Mouse (Mus musculus) MEL (cell line): ENCODE measurements around the gene Abhd2. TPM values are rescaled to one million over a fixed set of nuclear protein-coding genes. Genes with fewer than 3 reads are reported as not detected.

Experiments
- DNase-seq: peaks from one replicate; pipeline ENCODE4 v3.0.0; 2011; ENCODE audit warnings: low read depth, low spot score
- H3K27ac ChIP-seq: 2 replicates; pipeline ENCODE4 v1.5.1; 2012; ENCODE audit warnings: low read depth, mild to moderate bottlenecking, control low read depth, low read length, moderate library complexity; ENCODE audit not compliant: control insufficient read depth
- H3K27me3 ChIP-seq, 2 experiments: fragments of 150-350 bp in 1 of 2; sonication (generic) in 1 of 2; 2 replicates each; pipeline ENCODE4 v1.6.1; 2012; ENCODE audit warnings: low read length in 2 of 2, mild to moderate bottlenecking in 2 of 2, improper control_type of control experiment in 1 of 2, moderate library complexity in 1 of 2; ENCODE audit not compliant: insufficient read depth in 2 of 2, control insufficient read depth in 1 of 2
- H3K36me3 ChIP-seq, 2 experiments: 2 replicates each; pipeline ENCODE4 v1.6.1; 2012 to 2014; ENCODE audit warnings: low read length in 2 of 2, improper control_type of control experiment in 1 of 2, inconsistent platforms in 1 of 2, mild to moderate bottlenecking in 1 of 2; ENCODE audit not compliant: insufficient read depth in 2 of 2, control insufficient read depth in 1 of 2
- H3K4me1 ChIP-seq, 2 experiments: fragments of 150-350 bp in 1 of 2; sonication (generic) in 1 of 2; 2 replicates each; pipeline ENCODE4 v1.6.1; 2012; ENCODE audit warnings: low read length in 2 of 2, improper control_type of control experiment in 1 of 2, mild to moderate bottlenecking in 1 of 2; ENCODE audit not compliant: insufficient read depth in 2 of 2, control insufficient read depth in 1 of 2
- H3K4me3 ChIP-seq, 2 experiments: fragments of 150-350 bp in 1 of 2; sonication (generic) in 1 of 2; 2 replicates each; pipeline ENCODE4 v1.5.1; 2012; ENCODE audit warnings: low read depth in 2 of 2, low read length in 2 of 2, mild to moderate bottlenecking in 2 of 2, moderate library complexity in 2 of 2, control low read depth in 1 of 2, improper control_type of control experiment in 1 of 2; ENCODE audit not compliant: control insufficient read depth in 1 of 2, insufficient read depth in 1 of 2
- H3K79me2 ChIP-seq: 2 replicates; pipeline ENCODE4 v1.6.1; 2012; ENCODE audit warnings: mild to moderate bottlenecking, low read length, moderate library complexity; ENCODE audit not compliant: control insufficient read depth, poor library complexity, insufficient read depth
- H3K9ac ChIP-seq: 2 replicates; pipeline ENCODE4 v1.6.1; 2012; ENCODE audit warnings: low read depth, mild to moderate bottlenecking, control low read depth, low read length, moderate library complexity; ENCODE audit not compliant: control insufficient read depth, poor library complexity, severe bottlenecking
- H3K9me3 ChIP-seq: fragments of 150-350 bp; sonication (generic); replicated peaks from 2 replicates; pipeline ENCODE4 v1.6.1; 2012; ENCODE audit warnings: mild to moderate bottlenecking, low read length, improper control_type of control experiment, moderate library complexity; ENCODE audit not compliant: insufficient read depth
- CTCF ChIP-seq, 3 experiments: IDR thresholded peaks in 2 of 3; conservative IDR thresholded peaks in 1 of 3; 2 replicates each; pipeline ENCODE4 v1.5.1; 2011 to 2012; ENCODE audit warnings: low read length in 3 of 3, low read depth in 2 of 3, mild to moderate bottlenecking in 2 of 3, improper control_type of control experiment in 1 of 3, inconsistent platforms in 1 of 3, mixed read lengths in 1 of 3, moderate library complexity in 1 of 3; ENCODE audit not compliant: control insufficient read depth in 1 of 3, insufficient read depth in 1 of 3, poor library complexity in 1 of 3, severe bottlenecking in 1 of 3
- ELF1 ChIP-seq: IDR thresholded peaks from 2 replicates; pipeline ENCODE4 v1.6.1; 2014; ENCODE audit warnings: low read depth, mild to moderate bottlenecking, inconsistent platforms, low read length, improper control_type of control experiment, moderate library complexity
- GABPA ChIP-seq: IDR thresholded peaks from 2 replicates; pipeline ENCODE4 v1.6.1; 2012; ENCODE audit warnings: low read depth, mild to moderate bottlenecking, inconsistent platforms, low read length, improper control_type of control experiment, moderate library complexity
- HCFC1 ChIP-seq: IDR thresholded peaks from 2 replicates; pipeline ENCODE4 v1.6.1; 2012; ENCODE audit warnings: low read depth, mild to moderate bottlenecking, inconsistent platforms, low read length, improper control_type of control experiment, moderate library complexity
- KAT2A ChIP-seq: conservative IDR thresholded peaks from 2 replicates; pipeline ENCODE4 v1.6.1; 2012; ENCODE audit warnings: low read depth, low read length, improper control_type of control experiment, inconsistent platforms
- MAX ChIP-seq: IDR thresholded peaks from 2 replicates; pipeline ENCODE4 v1.6.1; 2011; ENCODE audit warnings: low read length, improper control_type of control experiment
- MEF2A ChIP-seq: IDR thresholded peaks from 2 replicates; pipeline ENCODE4 v1.6.1; 2014; ENCODE audit warnings: low read depth, mild to moderate bottlenecking, inconsistent platforms, low read length, improper control_type of control experiment; ENCODE audit not compliant: poor library complexity, insufficient replicate concordance, severe bottlenecking; ENCODE audit errors: extremely low read depth
- MXI1 ChIP-seq: IDR thresholded peaks from 2 replicates; pipeline ENCODE4 v1.6.1; 2011; ENCODE audit warnings: mild to moderate bottlenecking, low read depth, low read length, improper control_type of control experiment
- NRF1 ChIP-seq: IDR thresholded peaks from 2 replicates; pipeline ENCODE4 v1.6.1; 2014; ENCODE audit warnings: low read depth, mild to moderate bottlenecking, inconsistent platforms, low read length, improper control_type of control experiment, moderate library complexity; ENCODE audit not compliant: poor library complexity, insufficient read depth, severe bottlenecking
- POLR2AphosphoS2 ChIP-seq: IDR thresholded peaks from 2 replicates; pipeline ENCODE4 v1.6.1; 2011; ENCODE audit warnings: low read length, improper control_type of control experiment
- RAD21 ChIP-seq: IDR thresholded peaks from 2 replicates; pipeline ENCODE4 v1.6.1; 2011; ENCODE audit warnings: mild to moderate bottlenecking, low read depth, low read length, improper control_type of control experiment
- SIN3A ChIP-seq: IDR thresholded peaks from 2 replicates; pipeline ENCODE4 v1.6.1; 2012; ENCODE audit warnings: low read length, improper control_type of control experiment, inconsistent platforms
- SMC3 ChIP-seq: IDR thresholded peaks from 2 replicates; pipeline ENCODE4 v1.6.1; 2011; ENCODE audit warnings: low read depth, low read length, improper control_type of control experiment
- TCF12 ChIP-seq: IDR thresholded peaks from 2 replicates; pipeline ENCODE4 v1.6.1; 2014; ENCODE audit warnings: low read depth, mild to moderate bottlenecking, inconsistent platforms, low read length, improper control_type of control experiment, moderate library complexity
- USF1 ChIP-seq: IDR thresholded peaks from 2 replicates; pipeline ENCODE4 v1.6.1; 2014; ENCODE audit warnings: low read depth, mild to moderate bottlenecking, inconsistent platforms, low read length, improper control_type of control experiment, moderate library complexity
- ZC3H11A ChIP-seq: IDR thresholded peaks from 2 replicates; pipeline ENCODE4 v1.6.1; 2012; ENCODE audit warnings: low read depth, mild to moderate bottlenecking, inconsistent platforms, low read length, improper control_type of control experiment
- ZMIZ1 ChIP-seq: IDR thresholded peaks from 2 replicates; pipeline ENCODE4 v1.6.1; 2012; ENCODE audit warnings: low read depth, mild to moderate bottlenecking, inconsistent platforms, low read length, improper control_type of control experiment, moderate library complexity
- ZNF384 ChIP-seq: IDR thresholded peaks from 2 replicates; pipeline ENCODE4 v1.6.1; 2012; ENCODE audit warnings: low read depth, mild to moderate bottlenecking, inconsistent platforms, low read length, improper control_type of control experiment
- polyA plus RNA-seq, 2 experiments: library from polyadenylated mRNA; stranded (reverse) in 1 of 2; unstranded in 1 of 2; fragments of >175 nt in 1 of 2; fragments of >200 nt in 1 of 2; gene quantifications; 2 replicates each; pipeline versions ENCODE4 v1.2.1 to v1.2.4; 2012; ENCODE audit warnings: low replicate concordance in 2 of 2, low read depth in 1 of 2; ENCODE audit not compliant: insufficient read length in 2 of 2, insufficient read depth in 1 of 2, missing spikeins in 1 of 2
- total RNA-seq: library from RNA; depleted of rRNA; stranded (reverse); fragments of 300-350 nt; gene quantifications from 2 replicates; pipeline ENCODE4 v1.2.3, GENCODE M21; 2012

The Abhd2 gene
- total and polyA plus RNA-seq, 3 experiments = 13.6 to 32.0 TPM; not detected in 1

GRCm38 (mm10) chr7:79246039-79246670 lies 26.8 kb upstream of the Abhd2 start:
- TF ChIP-seq MAX (peak; percentile 30; the same call in 1 of the 2 replicates), ZMIZ1 (no peak), USF1 (peak; percentile 77), CTCF (IDR thresholded peaks at IDR 0.05 in 2 of 3, conservative IDR thresholded peaks at IDR 0.05 in 1 of 3; ENCODE audit: control insufficient read depth in 1 of 3, insufficient read depth in 1 of 3, low read depth in 2 of 3, low read length in 3 of 3, poor library complexity in 1 of 3, severe bottlenecking in 1 of 3) (peak; percentile 79 to 94 (median 94)), RAD21 (peak; percentile 88), SMC3 (peak; percentile 92), NRF1 (no peak), ZC3H11A (peak; percentile 81), ZNF384 (no peak)
- Histone ChIP-seq H3K27me3 (peaks cover 0 to 5% of the 10 kb centered on the region in 2 experiments), H3K9ac (peak overlapping the region; percentile 26; the same call in 1 of the 2 replicates), H3K4me3 (peak overlapping the region in 1 of 2 experiments; percentile 29; a peak in 1 of 4 replicates), H3K36me3 (peaks cover 0 to 2% of the 10 kb centered on the region in 2 experiments; a peak in 1 of 4 replicates), H3K27ac (no peak overlapping the region), H3K9me3 (no peaks in the 10 kb centered on the region), H3K4me1 (no peaks in the 10 kb centered on the region), H3K79me2 (no peaks in the 10 kb centered on the region)
- DNase-seq = peak; percentile 62

- TF ChIP-seq ELF1 = no peak
- TF ChIP-seq MEF2A = no peak
- TF ChIP-seq RAD21 = no peak
- no peak for TF ChIP-seq HCFC1
- no peak for TF ChIP-seq KAT2A
- no peak for TF ChIP-seq MXI1
- no peak for TF ChIP-seq USF1
- TF ChIP-seq TCF12 = no peak
- TF ChIP-seq GABPA = no peak
- TF ChIP-seq POLR2AphosphoS2 = no peak
- TF ChIP-seq SIN3A = no peak
- Histone ChIP-seq H3K4me1 (no peaks in the 10 kb centered on the region), H3K9me3 (no peaks in the 10 kb centered on the region), H3K27me3 (peaks cover 0 to 7% of the 10 kb centered on the region in 2 experiments; a peak in 3 of 4 replicates), H3K79me2 (no peaks in the 10 kb centered on the region), H3K27ac (no peak overlapping the region), H3K4me3 (no peak overlapping the region), H3K36me3 (peaks cover 0 to 2% of the 10 kb centered on the region in 2 experiments; a peak in 1 of 4 replicates), H3K9ac (no peak overlapping the region)
- DNase-seq = no peak
Observed at GRCm38 (mm10) chr7:79247408-79247807, 25.6 kb upstream of the Abhd2 start.
